Mouse (Mus musculus) urinary bladder, postnatal 4 days (tissue): ENCODE measurements around the gene Thumpd2.

Experiments used
- DNase-seq, 2 experiments: peaks; one replicate each; pipeline ENCODE4 v3.0.0; 2021 to 2022; ENCODE audit warnings: low spot score in 2 of 2

Gene Thumpd2

GRCm38 (mm10) chr17:81032957-81033356, 31.9 kb downstream of the Thumpd2 start:
- no peak for DNase-seq

- no peak for DNase-seq
Measured at GRCm38 (mm10) chr17:81031830-81032442, 32.9 kb downstream of the Thumpd2 start.

- DNase-seq, result no peak
Measured at GRCm38 (mm10) chr17:81027331-81027730, 37.6 kb downstream of the Thumpd2 start.

DNA sequence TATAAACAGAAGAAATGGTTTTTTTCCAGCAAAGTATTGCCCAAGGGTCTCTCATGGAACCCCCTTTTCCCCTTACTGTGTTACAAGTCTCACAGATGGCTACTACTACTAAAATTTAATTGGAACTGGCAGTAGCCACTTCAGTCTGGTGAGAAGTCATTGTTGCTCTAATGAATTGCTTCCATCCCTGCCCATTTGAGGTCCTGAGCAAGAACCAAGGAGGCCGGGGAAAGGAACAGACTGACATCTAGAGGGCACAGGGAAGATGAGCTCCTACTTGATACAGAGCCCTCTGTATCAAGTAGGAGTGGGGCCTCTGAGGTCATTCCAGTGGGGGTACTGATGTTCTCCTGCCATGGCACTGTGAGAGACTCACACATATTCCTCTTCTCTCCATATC, 47.8 kb downstream of the Thumpd2 start:
- DNase-seq, result no peak

DNA sequence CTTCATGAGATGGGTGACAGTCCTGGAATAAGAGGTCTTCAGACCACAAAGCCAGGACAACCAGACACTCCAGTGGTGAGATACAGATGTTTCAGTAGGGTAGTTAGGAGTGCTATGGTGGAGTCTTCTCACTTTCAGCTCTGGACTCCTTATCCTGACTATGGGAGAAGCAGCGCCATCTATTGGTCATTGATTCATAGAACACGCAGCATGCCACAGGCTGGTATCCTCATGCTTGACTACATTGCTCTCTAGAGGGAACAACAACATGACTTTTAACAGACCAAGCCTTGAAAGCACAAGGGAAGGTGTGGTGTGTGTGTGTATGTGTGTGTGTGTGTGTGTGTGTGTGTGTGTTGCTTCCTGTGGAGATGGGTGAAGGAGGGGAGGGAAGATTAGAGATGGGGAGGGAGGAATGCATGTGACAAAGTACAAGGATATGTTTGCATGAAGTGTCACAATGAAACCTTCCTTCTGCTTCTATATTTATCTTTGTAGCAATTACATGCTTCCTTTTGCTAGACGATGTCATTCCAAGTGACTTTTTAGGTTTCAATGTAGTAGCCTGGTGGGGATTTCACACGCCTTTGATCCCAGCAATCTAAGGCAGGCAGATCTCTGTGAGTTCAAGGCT, 49.0 kb downstream of the Thumpd2 start:
- no peak for DNase-seq

DNA sequence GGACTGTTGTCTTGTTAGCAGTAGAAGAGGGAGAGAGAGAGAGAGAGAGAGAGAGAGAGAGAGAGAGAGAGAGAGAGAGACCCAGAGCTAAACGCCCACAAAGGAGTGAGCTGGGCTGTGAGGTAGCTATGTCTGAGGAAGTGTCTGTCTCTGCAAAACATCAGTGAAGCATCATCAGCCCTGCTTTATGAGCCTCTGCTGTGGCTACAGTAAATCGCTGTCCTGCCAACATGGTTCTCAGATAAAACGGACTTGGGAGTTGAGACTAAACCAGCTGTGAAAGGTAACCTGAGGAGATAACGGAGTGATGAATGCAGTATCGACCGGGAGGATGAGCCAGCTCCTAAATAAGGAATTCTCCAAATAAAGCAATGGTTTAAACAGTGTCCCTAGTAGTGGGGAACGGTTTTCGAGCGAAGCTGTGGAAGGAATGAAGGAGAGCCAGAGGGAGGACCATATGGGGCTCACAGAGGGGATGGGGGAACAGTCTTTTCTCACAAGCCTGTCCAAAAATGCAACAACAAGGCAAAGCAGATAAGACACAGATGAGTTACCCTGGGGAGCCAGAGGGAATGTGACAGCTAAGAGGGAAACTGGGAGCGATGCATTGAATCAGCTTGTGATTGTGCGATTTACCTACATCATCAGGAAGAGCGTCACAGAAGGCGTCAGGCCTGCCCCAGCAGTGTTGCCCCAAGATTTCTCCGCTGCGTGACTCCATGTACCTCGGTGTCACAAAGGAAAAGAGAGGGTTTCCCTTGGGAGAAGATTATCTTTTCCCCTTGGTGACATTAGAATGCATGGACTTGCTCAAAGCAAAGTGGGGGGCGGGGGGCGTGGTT, 53.8 kb downstream of the Thumpd2 start:
- DNase-seq, result no peak

DNA sequence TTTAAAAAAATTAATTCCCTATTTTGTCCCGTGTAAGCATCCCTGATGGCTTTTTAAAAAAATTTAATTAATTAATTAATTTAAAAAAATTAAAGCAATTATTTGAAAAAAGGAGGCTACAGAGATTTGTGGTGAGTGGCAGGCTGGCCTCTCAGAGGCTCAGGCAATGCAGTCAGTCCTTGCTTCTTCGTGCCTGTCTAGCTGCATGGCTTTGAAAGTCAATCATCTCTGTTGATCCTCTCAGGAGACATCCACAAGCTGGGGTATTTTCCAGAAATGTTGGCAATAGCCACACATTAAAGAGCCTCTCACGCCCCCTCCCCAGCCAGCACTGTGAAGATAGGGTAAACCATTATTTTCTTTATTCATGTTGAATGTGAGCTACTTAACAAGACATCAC, 54.7 kb downstream of the Thumpd2 start:
- DNase-seq, result no peak

DNA sequence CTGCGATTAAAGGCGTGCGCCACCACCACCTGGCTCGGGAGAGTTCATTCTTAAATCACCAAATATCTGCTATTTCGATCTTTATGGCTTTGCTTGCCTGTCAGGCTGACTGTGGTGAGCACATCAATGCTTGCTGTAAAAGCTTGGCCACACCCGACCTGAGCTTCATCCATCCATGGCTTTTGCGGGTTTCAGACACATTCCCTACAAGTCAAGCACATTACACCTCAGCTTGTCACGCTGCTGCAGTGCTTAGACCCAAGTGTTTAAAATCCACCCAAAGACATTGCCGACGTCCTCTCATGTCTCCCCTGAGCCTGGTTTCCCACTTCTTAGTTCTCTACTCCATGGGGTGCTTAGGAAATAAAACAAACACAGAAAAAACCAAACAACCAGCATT, 55.8 kb downstream of the Thumpd2 start:
- no peak for DNase-seq

- DNase-seq, result no peak
Measured at GRCm38 (mm10) chr17:81005292-81005691, 59.6 kb downstream of the Thumpd2 start.

DNA sequence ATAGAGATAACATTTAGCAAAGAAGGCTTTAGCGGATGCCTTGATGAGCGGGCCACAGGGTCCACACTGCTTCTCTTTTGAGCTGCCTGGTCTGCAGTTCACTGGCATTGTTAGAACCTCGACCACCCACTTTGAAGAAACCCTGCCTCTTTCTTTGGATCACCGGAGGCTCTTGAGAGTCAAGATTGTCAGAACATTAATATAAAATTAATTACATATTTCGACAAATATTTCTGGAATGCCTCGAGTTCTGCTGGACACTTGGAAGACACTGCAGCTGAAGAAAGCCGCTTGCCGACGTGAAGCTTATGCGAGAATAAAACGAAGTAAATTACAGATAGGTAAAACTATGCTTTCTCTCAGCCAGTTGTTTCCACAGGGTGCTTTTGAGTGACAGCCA, 60.4 kb downstream of the Thumpd2 start:
- DNase-seq, result no peak

GRCm38 (mm10) chr17:81002130-81002529, 62.8 kb downstream of the Thumpd2 start:
- DNase-seq, result no peak

DNA sequence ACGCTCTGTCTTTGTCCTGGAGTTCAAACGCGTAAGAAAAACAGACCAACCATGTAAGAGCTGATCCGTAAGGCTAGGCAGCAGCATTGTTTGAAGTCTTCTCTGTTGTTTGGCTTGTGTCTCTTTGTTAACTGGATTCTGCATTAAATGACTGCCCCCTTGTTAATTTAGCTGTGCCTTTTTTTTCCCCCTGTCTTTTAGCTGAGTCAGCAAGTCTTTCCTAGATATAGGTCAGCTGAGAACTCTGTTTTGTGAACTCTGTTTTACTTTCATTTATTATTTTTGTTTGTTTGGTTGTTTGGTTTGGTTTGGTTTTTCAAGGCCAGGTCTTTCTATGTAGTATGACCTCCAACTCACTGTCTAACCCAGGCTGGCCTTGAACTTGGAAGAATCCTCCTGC, 63.2 kb downstream of the Thumpd2 start:
- no peak for DNase-seq

- no peak for DNase-seq
Measured at GRCm38 (mm10) chr17:81001010-81001409, 63.9 kb downstream of the Thumpd2 start.

DNA sequence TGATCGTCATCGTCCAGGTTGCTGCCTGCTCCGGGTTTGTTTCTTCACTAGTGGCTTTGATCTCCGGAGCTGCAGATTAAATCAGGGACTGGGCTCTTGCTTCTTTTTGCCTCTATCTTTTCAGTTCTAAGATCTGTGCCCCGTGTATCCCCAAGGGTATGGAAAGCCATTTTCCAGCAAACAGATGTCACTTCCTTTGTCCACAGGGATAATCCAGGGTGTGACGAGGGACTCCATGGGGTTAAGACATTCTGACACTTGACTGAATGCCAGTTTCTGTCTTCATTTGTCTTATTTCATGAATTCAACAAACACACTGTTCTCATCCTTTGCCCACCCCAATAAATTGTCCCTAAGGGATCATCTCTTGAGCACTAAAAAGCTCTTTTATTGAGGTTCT, 65.9 kb downstream of the Thumpd2 start:
- DNase-seq, result no peak

- no peak for DNase-seq
Measured at GRCm38 (mm10) chr17:80997226-80997625, 67.7 kb downstream of the Thumpd2 start.

GRCm38 (mm10) chr17:80991535-80992127, 73.3 kb downstream of the Thumpd2 start:
- no peak for DNase-seq

GRCm38 (mm10) chr17:80982976-80983375, 81.9 kb downstream of the Thumpd2 start:
- DNase-seq, result no peak

DNA sequence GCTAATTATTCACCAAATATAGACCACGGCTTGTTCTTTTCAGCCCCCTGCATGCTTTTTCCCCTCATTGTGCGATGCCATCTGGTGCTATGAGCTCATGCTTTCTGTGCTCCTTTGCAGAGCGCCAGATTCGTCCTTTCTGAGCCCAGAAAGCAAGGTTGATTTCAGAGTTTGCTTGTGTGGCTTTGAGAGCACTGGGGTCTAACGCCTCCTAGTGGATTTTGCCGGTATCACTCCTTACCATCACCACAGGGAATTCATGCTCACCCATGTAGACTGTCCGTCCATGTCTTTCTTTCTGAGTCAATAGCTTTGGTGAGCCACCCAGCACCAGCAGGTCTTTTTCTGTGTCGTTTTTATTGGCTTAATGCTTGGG, 82.5 kb downstream of the Thumpd2 start:
- peak; percentile 50 to 70 for DNase-seq

DNA sequence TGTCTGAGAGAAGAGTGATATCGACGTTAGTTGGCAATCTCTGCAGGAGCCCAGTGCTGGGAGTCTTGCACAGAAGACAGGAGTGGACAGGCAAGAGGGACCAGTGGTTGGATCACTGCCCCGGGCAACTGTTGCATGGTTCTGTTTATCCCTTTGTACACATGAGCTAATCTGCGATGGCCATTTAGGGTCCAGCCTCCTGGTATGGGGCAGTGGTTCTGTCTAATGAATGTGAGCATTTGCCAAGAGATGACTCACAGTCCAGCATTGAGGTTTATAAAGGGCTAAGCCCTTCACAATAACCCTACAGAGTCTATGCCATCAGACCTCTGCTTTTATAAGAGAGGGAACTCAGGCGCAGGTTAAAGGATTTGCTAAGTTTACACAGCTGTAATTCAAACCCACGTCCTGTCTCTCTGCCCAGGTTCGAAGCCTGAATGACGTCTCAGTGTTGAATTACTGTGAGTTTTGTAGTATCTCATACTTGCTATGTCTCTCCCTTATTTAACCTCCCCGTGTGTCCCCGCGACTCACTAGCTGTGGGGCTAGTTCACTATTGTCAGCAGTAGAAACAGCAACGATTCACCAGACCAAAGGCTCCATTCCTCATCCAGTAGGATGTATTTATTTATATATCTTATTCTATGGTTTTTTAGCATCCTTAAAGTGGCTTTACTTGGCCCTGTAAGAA, 83.0 kb downstream of the Thumpd2 start:
- DNase-seq, result no peak

- DNase-seq, result no peak
Measured at GRCm38 (mm10) chr17:80980096-80980495, 84.8 kb downstream of the Thumpd2 start.

- no peak for DNase-seq
Measured at GRCm38 (mm10) chr17:80977245-80977644, 87.6 kb downstream of the Thumpd2 start.
